Mouse (Mus musculus): ENCODE results near the gene Sephs2.

The Sephs2 gene

GRCm38 (mm10) chr7:127233368-127233749, 40.5 kb downstream of the Sephs2 start:
- DNase-seq (ENCODE audit: low read depth, low spot score): no peak

- DNase-seq (ENCODE audit: low read depth, low spot score): no peak
Observed at GRCm38 (mm10) chr7:127232622-127233367, 41.1 kb downstream of the Sephs2 start, which contains the start of the genes Zfp553 and Sept1. Zfp553 (plus strand) TSS chr7:127233061. Sept1 (minus strand) TSS chr7:127233130.

- no peak for DNase-seq (ENCODE audit: low read depth, low spot score)
Observed at GRCm38 (mm10) chr7:127231826-127232621, 41.8 kb downstream of the Sephs2 start.

GRCm38 (mm10) chr7:127231376-127231775, 42.5 kb downstream of the Sephs2 start:
- no peak for DNase-seq (ENCODE audit: low read depth, low spot score)

- peak; percentile 80 for DNase-seq (ENCODE audit: low read depth, low spot score)
Observed at GRCm38 (mm10) chr7:127228615-127229303, 45.1 kb downstream of the Sephs2 start.

GRCm38 (mm10) chr7:127225147-127225995, 48.5 kb downstream of the Sephs2 start:
- peak; percentile 83 for DNase-seq (ENCODE audit: low read depth, low spot score)

- no peak for DNase-seq (ENCODE audit: low read depth, low spot score)
Observed at GRCm38 (mm10) chr7:127224616-127225015, 49.2 kb downstream of the Sephs2 start.

- DNase-seq (ENCODE audit: low read depth, low spot score): no peak
Observed at GRCm38 (mm10) chr7:127223515-127224478, 50.1 kb downstream of the Sephs2 start.

GRCm38 (mm10) chr7:127223106-127223505, 50.7 kb downstream of the Sephs2 start:
- DNase-seq (ENCODE audit: low read depth, low spot score): no peak
